Mouse (Mus musculus): ENCODE data around the gene Ms4a14. TPM values are rescaled to one million over a fixed set of nuclear protein-coding genes. Genes with fewer than 3 reads are reported as not detected.
"Not testable (repeated sequence)": the region's sequence is repeated elsewhere in the genome, so short reads cannot be mapped to it uniquely, and the experiment has no call there.

Ms4a14 gene
- polyA plus RNA-seq, 1 experiment: not detected

DNA sequence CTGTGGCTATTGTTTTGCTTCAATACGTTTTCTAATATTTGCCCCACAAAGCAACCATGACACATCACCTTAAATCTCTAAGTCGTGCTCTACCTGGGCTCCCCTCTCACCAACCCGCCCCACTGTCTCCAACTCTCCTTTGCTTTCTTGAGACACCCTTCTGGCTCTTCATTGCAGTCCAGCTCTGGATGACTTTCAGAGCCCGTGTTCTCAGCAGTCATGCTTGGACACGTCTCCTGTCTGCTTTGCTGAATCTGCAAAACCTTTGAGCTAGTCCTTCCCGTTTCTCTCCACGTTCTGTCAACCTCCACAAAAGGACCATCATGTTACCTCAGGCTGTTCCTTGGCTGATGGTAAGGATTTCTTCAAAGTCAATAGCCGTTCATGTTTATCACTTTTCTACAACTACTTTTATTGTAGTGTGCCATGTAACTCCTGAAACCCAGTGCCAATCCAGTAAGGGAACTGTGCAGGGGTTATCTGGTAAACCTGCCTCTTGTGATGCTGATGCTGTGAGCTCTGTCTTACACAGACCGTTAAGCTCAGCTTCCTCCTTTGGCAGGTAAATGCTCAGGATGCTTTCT, 49.6 kb downstream of the Ms4a14 start:
- H3K4me2 ChIP-seq (ENCODE audit: low read depth): no peak overlapping the region
- no peaks in the 10 kb centered on the region for H3K36me3 ChIP-seq (ENCODE audit: control insufficient read depth, insufficient read depth)
- no peaks in the 10 kb centered on the region for H3K79me2 ChIP-seq (ENCODE audit: control insufficient read depth, insufficient read depth)
- no peaks in the 10 kb centered on the region for H3K27me3 ChIP-seq (ENCODE audit: control insufficient read depth, insufficient read depth, insufficient read length)
- TF ChIP-seq POLR2A (IDR thresholded peaks at IDR 0.05; ENCODE audit: insufficient read length, low read depth) (no peak), TCF3 (IDR thresholded peaks at IDR 0.05; ENCODE audit: insufficient read length, low read depth) (no peak), TCF12 (IDR thresholded peaks at IDR 0.05; ENCODE audit: insufficient read depth, poor library complexity, severe bottlenecking) (no peak), SRF (IDR thresholded peaks at IDR 0.05; ENCODE audit: control insufficient read depth, insufficient read length, low read depth) (no peak), CEBPB (IDR thresholded peaks at IDR 0.05; ENCODE audit: insufficient read depth, poor library complexity, severe bottlenecking) (no peak), E2F4 (IDR thresholded peaks at IDR 0.05; ENCODE audit: insufficient read depth) (no peak), MAX (IDR thresholded peaks at IDR 0.05; ENCODE audit: low read depth) (no peak), MYOG (IDR thresholded peaks at IDR 0.05; ENCODE audit: control insufficient read depth in 1 of 3, insufficient read depth in 1 of 3, insufficient read length in 2 of 3, low read depth in 2 of 3) (no peak), USF1 (IDR thresholded peaks at IDR 0.05; ENCODE audit: low read depth) (no peak), MYOD1 (IDR thresholded peaks at IDR 0.05; ENCODE audit: control insufficient read depth in 1 of 3, insufficient read length in 2 of 3, low read depth in 2 of 3) (no peak), POLR2AphosphoS2 (IDR thresholded peaks at IDR 0.05; ENCODE audit: insufficient read length, low read depth) (no peak), REST (IDR thresholded peaks at IDR 0.05; ENCODE audit: insufficient read depth, insufficient read length) (no peak)
- H3K4me3 ChIP-seq: no peak overlapping the region
- no peak overlapping the region for H3ac ChIP-seq (ENCODE audit: control insufficient read depth, insufficient read length)

DNA sequence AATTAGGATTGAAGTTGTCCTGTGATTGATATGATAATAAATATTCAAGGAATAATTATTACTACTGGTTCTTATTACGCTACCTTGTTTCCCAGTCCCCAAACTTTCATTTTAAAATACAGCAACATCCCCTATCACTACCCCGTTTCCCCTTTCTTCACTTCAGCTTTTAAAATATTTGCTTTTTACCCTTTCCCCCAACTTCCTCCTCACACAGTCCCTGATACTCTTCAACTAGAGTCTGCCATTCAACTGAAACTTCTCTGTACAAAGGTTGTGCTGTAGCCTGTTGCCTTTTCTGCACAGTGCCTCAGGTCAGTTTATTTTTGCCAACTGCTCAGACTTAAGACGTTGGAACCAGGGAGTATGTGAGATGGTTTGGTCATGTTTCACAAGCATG, 50.7 kb downstream of the Ms4a14 start:
- H3K4me2 ChIP-seq (ENCODE audit: low read depth): no peak overlapping the region
- TF ChIP-seq MYOD1 (IDR thresholded peaks at IDR 0.05; ENCODE audit: control insufficient read depth in 1 of 3, insufficient read length in 2 of 3, low read depth in 2 of 3) (no peak), MAX (IDR thresholded peaks at IDR 0.05; ENCODE audit: low read depth) (no peak), REST (IDR thresholded peaks at IDR 0.05; ENCODE audit: insufficient read depth, insufficient read length) (no peak), MYOG (IDR thresholded peaks at IDR 0.05; ENCODE audit: control insufficient read depth in 1 of 3, insufficient read depth in 1 of 3, insufficient read length in 2 of 3, low read depth in 2 of 3) (no peak), TCF3 (IDR thresholded peaks at IDR 0.05; ENCODE audit: insufficient read length, low read depth) (no peak), E2F4 (IDR thresholded peaks at IDR 0.05; ENCODE audit: insufficient read depth) (no peak), CEBPB (IDR thresholded peaks at IDR 0.05; ENCODE audit: insufficient read depth, poor library complexity, severe bottlenecking) (no peak), TCF12 (IDR thresholded peaks at IDR 0.05; ENCODE audit: insufficient read depth, poor library complexity, severe bottlenecking) (no peak), SRF (IDR thresholded peaks at IDR 0.05; ENCODE audit: control insufficient read depth, insufficient read length, low read depth) (no peak), POLR2A (IDR thresholded peaks at IDR 0.05; ENCODE audit: insufficient read length, low read depth) (no peak), USF1 (IDR thresholded peaks at IDR 0.05; ENCODE audit: low read depth) (no peak), POLR2AphosphoS2 (IDR thresholded peaks at IDR 0.05; ENCODE audit: insufficient read length, low read depth) (no peak)
- no peaks in the 10 kb centered on the region for H3K79me2 ChIP-seq (ENCODE audit: control insufficient read depth, insufficient read depth)
- no peaks in the 10 kb centered on the region for H3K36me3 ChIP-seq (ENCODE audit: control insufficient read depth, insufficient read depth)
- no peak overlapping the region for H3K4me3 ChIP-seq
- H3K27me3 ChIP-seq (ENCODE audit: control insufficient read depth, insufficient read depth, insufficient read length): no peaks in the 10 kb centered on the region
- no peak overlapping the region for H3ac ChIP-seq (ENCODE audit: control insufficient read depth, insufficient read length)

DNA sequence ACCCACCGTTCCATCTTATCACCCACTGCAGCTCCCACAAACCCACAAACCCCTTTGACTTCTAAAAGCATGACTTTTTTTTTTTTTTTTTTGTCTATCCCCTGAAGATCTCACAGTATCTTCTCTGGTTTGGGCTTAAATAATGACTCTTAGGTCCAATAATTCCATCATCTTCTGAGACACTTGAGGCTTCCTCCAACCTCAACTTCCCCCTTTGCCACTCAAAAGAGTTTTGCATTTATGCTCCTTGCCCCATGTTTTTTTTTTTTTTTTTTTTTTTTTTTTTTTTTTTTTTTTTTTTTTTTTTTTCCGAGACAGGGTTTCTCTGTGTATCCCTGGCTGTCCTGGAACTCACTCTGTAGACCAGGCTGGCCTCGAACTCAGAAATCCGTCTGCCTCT, 51.3 kb downstream of the Ms4a14 start:
- not testable (repeated sequence) for H3K27me3 ChIP-seq (ENCODE audit: control insufficient read depth, insufficient read depth, insufficient read length); H3K4me3 ChIP-seq; H3ac ChIP-seq (ENCODE audit: control insufficient read depth, insufficient read length); H3K79me2 ChIP-seq (ENCODE audit: control insufficient read depth, insufficient read depth); H3K4me2 ChIP-seq (ENCODE audit: low read depth); H3K36me3 ChIP-seq (ENCODE audit: control insufficient read depth, insufficient read depth)

- H3ac ChIP-seq (ENCODE audit: control insufficient read depth, insufficient read length): no peak overlapping the region
- H3K36me3 ChIP-seq (ENCODE audit: control insufficient read depth, insufficient read depth): no peaks in the 10 kb centered on the region
- H3K4me2 ChIP-seq (ENCODE audit: low read depth): no peak overlapping the region
- TF ChIP-seq POLR2AphosphoS2 (IDR thresholded peaks at IDR 0.05; ENCODE audit: insufficient read length, low read depth): no peak
- TF ChIP-seq SRF (IDR thresholded peaks at IDR 0.05; ENCODE audit: control insufficient read depth, insufficient read length, low read depth): no peak
- TF ChIP-seq CEBPB (IDR thresholded peaks at IDR 0.05; ENCODE audit: insufficient read depth, poor library complexity, severe bottlenecking): no peak
- TF ChIP-seq MYOG (IDR thresholded peaks at IDR 0.05; ENCODE audit: control insufficient read depth in 1 of 3, insufficient read depth in 1 of 3, insufficient read length in 2 of 3, low read depth in 2 of 3): no peak
- no peak for TF ChIP-seq TCF12 (IDR thresholded peaks at IDR 0.05; ENCODE audit: insufficient read depth, poor library complexity, severe bottlenecking)
- no peak for TF ChIP-seq MYOD1 (IDR thresholded peaks at IDR 0.05; ENCODE audit: control insufficient read depth in 1 of 3, insufficient read length in 2 of 3, low read depth in 2 of 3)
- no peak for TF ChIP-seq USF1 (IDR thresholded peaks at IDR 0.05; ENCODE audit: low read depth)
- no peak for TF ChIP-seq MAX (IDR thresholded peaks at IDR 0.05; ENCODE audit: low read depth)
- no peak for TF ChIP-seq E2F4 (IDR thresholded peaks at IDR 0.05; ENCODE audit: insufficient read depth)
- no peak for TF ChIP-seq TCF3 (IDR thresholded peaks at IDR 0.05; ENCODE audit: insufficient read length, low read depth)
- no peak for TF ChIP-seq POLR2A (IDR thresholded peaks at IDR 0.05; ENCODE audit: insufficient read length, low read depth)
- H3K4me3 ChIP-seq: no peak overlapping the region
- no peaks in the 10 kb centered on the region for H3K27me3 ChIP-seq (ENCODE audit: control insufficient read depth, insufficient read depth, insufficient read length)
- H3K79me2 ChIP-seq (ENCODE audit: control insufficient read depth, insufficient read depth): no peaks in the 10 kb centered on the region
Measured at GRCm38 (mm10) chr19:11261522-11261921, 52.7 kb downstream of the Ms4a14 start.

Other genes with a start within 250 kb of the Ms4a14 start
- 0.17 TPM for gene Ms4a8a, start 233.4 kb downstream of the Ms4a14 start, polyA plus RNA-seq (2012; fragmentation: generic; extraction: Trizol)
- gene 1700017D01Rik, start 183.6 kb downstream of the Ms4a14 start, polyA plus RNA-seq (2012; fragmentation: generic; extraction: Trizol): not detected
- not detected for gene 1700025F22Rik, start 149.1 kb downstream of the Ms4a14 start, polyA plus RNA-seq (2012; fragmentation: generic; extraction: Trizol)
- gene Ms4a13, start 117.7 kb downstream of the Ms4a14 start, polyA plus RNA-seq (2012; fragmentation: generic; extraction: Trizol): not detected
- not detected for gene Ms4a12, start 82.0 kb downstream of the Ms4a14 start, polyA plus RNA-seq (2012; fragmentation: generic; extraction: Trizol)
- not detected for gene Ms4a1, start 48.2 kb downstream of the Ms4a14 start, polyA plus RNA-seq (2012; fragmentation: generic; extraction: Trizol)
- not detected for gene Ms4a5, start 30.6 kb downstream of the Ms4a14 start, polyA plus RNA-seq (2012; fragmentation: generic; extraction: Trizol)
- gene Ms4a7, start 21.7 kb upstream of the Ms4a14 start, polyA plus RNA-seq (2012; fragmentation: generic; extraction: Trizol): not detected
- gene Ms4a4a, start 61.1 kb upstream of the Ms4a14 start, polyA plus RNA-seq (2012; fragmentation: generic; extraction: Trizol): not detected
- gene Ms4a4c, start 90.3 kb upstream of the Ms4a14 start, polyA plus RNA-seq (2012; fragmentation: generic; extraction: Trizol): not detected
- gene Ms4a4b, start 129.1 kb upstream of the Ms4a14 start, polyA plus RNA-seq (2012; fragmentation: generic; extraction: Trizol): not detected
- gene Ms4a6c, start 154.9 kb upstream of the Ms4a14 start, polyA plus RNA-seq (2012; fragmentation: generic; extraction: Trizol): not detected
- gene Gm8369, start 171.5 kb upstream of the Ms4a14 start, polyA plus RNA-seq (2012; fragmentation: generic; extraction: Trizol): not detected
- gene Ms4a6b, start 202.1 kb upstream of the Ms4a14 start, polyA plus RNA-seq (2012; fragmentation: generic; extraction: Trizol): not detected
- 0.08 TPM for gene Ms4a4d, start 222.3 kb upstream of the Ms4a14 start, polyA plus RNA-seq (2012; fragmentation: generic; extraction: Trizol)

All from myocyte (in vitro differentiated cells).